Mouse (Mus musculus) liver, embryonic 14.5 days (tissue): ENCODE measurements around the gene P2rx5.

Experiments used
- CTCF ChIP-seq: IDR thresholded peaks from 2 replicates; pipeline ENCODE4 v1.5.1; 2016; ENCODE audit warnings: antibody characterized with exemption, low read depth, control low read depth
- EP300 ChIP-seq: IDR thresholded peaks from 2 replicates; pipeline ENCODE4 v1.6.1; 2016; ENCODE audit warnings: antibody characterized with exemption, low read depth

GRCm38 (mm10) chr11:73159957-73160810 is at the start of gene P2rx5:
- no peak for TF ChIP-seq EP300
- TF ChIP-seq CTCF, result no peak
